Mouse (Mus musculus) embryonic facial prominence, embryonic 11.5 days (tissue): ENCODE measurements at regions not wholly inside any gene's neighbourhood (a gene's known extent, or its start where the extent isn't known, plus 50 kb on each side); places are given as distances from the start of the nearest gene placed in this dataset.

Experiments used
- ATAC-seq: fragments of 200-750 bp; cut with Nextera tagmentation; replicated peaks from 2 replicates; pipeline ENCODE4 v1.8.0; 2017; ENCODE audit warnings: low read depth; ENCODE audit not compliant: insufficient number of reproducible peaks, low FRiP score, low TSS enrichment
- DNase-seq: peaks from one replicate; pipeline ENCODE4 v3.0.0-alpha.2; 2015; ENCODE audit warnings: low spot score
- H3K27ac ChIP-seq: fragments of 300-500 bp; sonication (generic); replicated peaks from 2 replicates; pipeline ENCODE4 v1.5.1; 2014; ENCODE audit warnings: mild to moderate bottlenecking, low read depth, low read length, control low read depth
- H3K27me3 ChIP-seq: fragments of 300-500 bp; sonication (generic); 2 replicates; pipeline ENCODE4 v1.6.1; 2014; ENCODE audit warnings: mild to moderate bottlenecking, low read length, moderate library complexity, mixed read lengths; ENCODE audit not compliant: control insufficient read depth, insufficient read depth
- H3K36me3 ChIP-seq: fragments of 300-500 bp; sonication (generic); replicated peaks from 2 replicates; pipeline ENCODE4 v1.6.1; 2014; ENCODE audit warnings: low read depth, mild to moderate bottlenecking, low read length, moderate library complexity, mixed read lengths; ENCODE audit not compliant: control insufficient read depth, insufficient read depth
- H3K4me1 ChIP-seq: fragments of 300-500 bp; sonication (generic); 2 replicates; pipeline ENCODE4 v1.6.1; 2014; ENCODE audit warnings: low read length, mixed read lengths; ENCODE audit not compliant: control insufficient read depth, insufficient read depth
- H3K4me2 ChIP-seq: fragments of 300-500 bp; sonication (generic); 2 replicates; pipeline ENCODE4 v1.6.1; 2014; ENCODE audit warnings: low read depth, mild to moderate bottlenecking, control low read depth, low read length, moderate library complexity
- H3K4me3 ChIP-seq: fragments of 300-500 bp; sonication (generic); 2 replicates; pipeline ENCODE4 v1.5.1; 2014; ENCODE audit warnings: low read depth, low read length, control low read depth
- H3K9ac ChIP-seq: fragments of 300-500 bp; sonication (generic); replicated peaks from 2 replicates; pipeline ENCODE4 v1.6.1; 2014; ENCODE audit warnings: mild to moderate bottlenecking, control low read depth, low read length
- H3K9me3 ChIP-seq: fragments of 300-500 bp; sonication (generic); replicated peaks from 2 replicates; pipeline ENCODE4 v1.6.1; 2016; ENCODE audit warnings: mild to moderate bottlenecking, low read length, inconsistent platforms, mixed read lengths; ENCODE audit not compliant: control insufficient read depth
- WGBS: fragments of 180-500 bp; shearing (Covaris S2); extraction: QIAGEN DNeasy Blood & Tissue Kit; methylation state at CpG from one replicate; pipeline ENCODE4 v1.1.7; 2014; 5-methylcytosine and 5-hydroxymethylcytosine counted together

DNA sequence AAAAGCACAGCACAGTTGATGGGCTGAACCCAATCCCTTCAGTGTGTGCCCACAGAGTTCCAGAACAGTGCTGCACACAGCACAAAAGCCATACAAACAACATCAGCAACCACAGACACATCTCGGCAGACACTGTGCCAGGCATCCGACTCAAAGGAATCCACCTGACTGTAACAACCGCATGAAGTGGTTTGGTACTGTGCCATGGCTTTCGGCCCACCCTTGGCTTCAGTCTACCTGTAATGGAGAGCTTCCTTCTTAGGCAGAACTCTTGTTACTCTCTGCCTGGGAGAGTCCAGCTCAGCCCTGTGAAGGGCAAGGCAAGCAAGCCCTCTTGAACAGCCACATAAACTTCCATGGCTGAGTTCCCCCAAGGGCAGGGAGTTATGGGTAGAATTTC is 93.4 kb upstream of the Ctnnb1 start:
- no peak for ATAC-seq
- H3K36me3 ChIP-seq, result no peaks in the 10 kb centered on the region
- H3K4me3 ChIP-seq, result no peak overlapping the region
- no peak overlapping the region for H3K27ac ChIP-seq
- H3K9me3 ChIP-seq, result no peaks in the 10 kb centered on the region
- no peak overlapping the region for H3K9ac ChIP-seq
- WGBS, result 90% methylated on average over 4 of the region's 4 CpGs
- H3K4me1 ChIP-seq, result no peaks in the 10 kb centered on the region
- no peak for DNase-seq
- H3K4me2 ChIP-seq, result no peak overlapping the region
- no peaks in the 10 kb centered on the region for H3K27me3 ChIP-seq

- Histone ChIP-seq H3K9ac (no peak overlapping the region), H3K4me1 (no peaks in the 10 kb centered on the region), H3K27me3 (no peaks in the 10 kb centered on the region), H3K27ac (no peak overlapping the region), H3K4me2 (no peak overlapping the region), H3K4me3 (no peak overlapping the region), H3K9me3 (no peaks in the 10 kb centered on the region), H3K36me3 (no peaks in the 10 kb centered on the region)
- ATAC-seq (no peak), DNase-seq (no peak)
- 90% methylated on average over 8 of the region's 8 CpGs for WGBS
These were observed 91.4 kb upstream of the Ctnnb1 start for GRCm38 (mm10) chr9:120837431-120838150.

GRCm38 (mm10) chr9:120843753-120844152 is 85.3 kb upstream of the Ctnnb1 start:
- DNase-seq (no peak), ATAC-seq (no peak)
- no peak overlapping the region for H3K27ac ChIP-seq
- WGBS, result 72% methylated on average over 8 of the region's 8 CpGs
- no peak overlapping the region for H3K9ac ChIP-seq
- H3K36me3 ChIP-seq, result no peaks in the 10 kb centered on the region
- no peaks in the 10 kb centered on the region for H3K4me1 ChIP-seq
- no peaks in the 10 kb centered on the region for H3K27me3 ChIP-seq
- no peaks in the 10 kb centered on the region for H3K9me3 ChIP-seq
- H3K4me3 ChIP-seq, result no peak overlapping the region
- no peak overlapping the region for H3K4me2 ChIP-seq

- Histone ChIP-seq H3K27me3 (no peaks in the 10 kb centered on the region), H3K9ac (no peak overlapping the region), H3K4me1 (no peaks in the 10 kb centered on the region), H3K4me3 (no peak overlapping the region), H3K36me3 (no peaks in the 10 kb centered on the region), H3K9me3 (no peaks in the 10 kb centered on the region), H3K4me2 (no peak overlapping the region), H3K27ac (no peak overlapping the region)
- ATAC-seq (no peak), DNase-seq (no peak)
- WGBS, result 85% methylated on average over 10 of the region's 10 CpGs
These were observed 83.5 kb upstream of the Ctnnb1 start for GRCm38 (mm10) chr9:120845538-120845937.

GRCm38 (mm10) chr9:120847649-120848048 is 81.4 kb upstream of the Ctnnb1 start:
- no peaks in the 10 kb centered on the region for H3K9me3 ChIP-seq
- H3K4me2 ChIP-seq, result no peak overlapping the region
- H3K4me3 ChIP-seq, result no peak overlapping the region
- no peaks in the 10 kb centered on the region for H3K27me3 ChIP-seq
- no peaks in the 10 kb centered on the region for H3K36me3 ChIP-seq
- H3K27ac ChIP-seq, result no peak overlapping the region
- 89% methylated on average over 5 of the region's 5 CpGs for WGBS
- no peaks in the 10 kb centered on the region for H3K4me1 ChIP-seq
- no peak for ATAC-seq
- DNase-seq, result no peak
- H3K9ac ChIP-seq, result no peak overlapping the region

DNA sequence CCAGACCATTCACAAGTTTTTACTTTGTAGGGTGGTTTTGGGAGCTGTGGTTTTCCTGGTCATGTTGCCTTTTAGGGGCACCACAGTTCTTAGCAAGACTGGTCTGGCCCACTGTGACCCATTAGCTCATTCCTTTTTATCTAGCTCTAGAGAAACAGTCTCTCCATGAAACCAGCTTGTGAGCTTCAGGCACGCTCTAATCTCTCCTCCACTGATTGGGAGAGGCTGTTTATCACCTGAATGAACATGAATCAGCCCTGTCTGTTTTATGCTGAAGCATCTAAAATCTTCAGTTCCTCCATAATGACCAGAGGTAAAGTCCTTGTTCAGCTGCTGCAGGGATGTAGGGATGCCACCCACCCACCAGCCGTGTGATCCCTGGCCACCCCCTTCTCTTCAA is 80.1 kb upstream of the Ctnnb1 start:
- no peaks in the 10 kb centered on the region for H3K36me3 ChIP-seq
- ATAC-seq (no peak), DNase-seq (no peak)
- no peak overlapping the region for H3K4me2 ChIP-seq
- no peaks in the 10 kb centered on the region for H3K27me3 ChIP-seq
- no peaks in the 10 kb centered on the region for H3K9me3 ChIP-seq
- H3K4me1 ChIP-seq, result no peaks in the 10 kb centered on the region
- 80% methylated on average over 2 of the region's 2 CpGs for WGBS
- H3K27ac ChIP-seq, result no peak overlapping the region
- H3K9ac ChIP-seq, result no peak overlapping the region
- no peak overlapping the region for H3K4me3 ChIP-seq

DNA sequence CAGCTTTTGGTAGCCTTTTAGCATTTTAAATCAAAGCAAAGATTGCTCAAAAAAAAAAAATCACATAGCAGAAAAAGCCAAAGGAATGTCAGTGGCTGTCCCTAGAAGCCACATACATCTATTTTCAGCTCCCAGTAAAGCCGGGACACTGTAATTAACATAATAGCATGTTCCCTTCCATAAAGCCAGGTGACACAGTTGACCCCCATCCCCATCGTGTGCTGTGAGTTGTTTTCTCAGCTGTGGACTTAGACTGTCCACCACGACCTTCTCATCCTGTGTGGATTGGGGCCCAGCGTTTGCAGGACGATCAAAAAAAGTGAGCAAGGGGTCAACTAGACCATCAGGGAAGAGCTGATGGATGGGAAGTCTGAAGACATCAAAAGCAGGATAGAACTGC is 78.9 kb upstream of the Ctnnb1 start:
- Histone ChIP-seq H3K27me3 (no peaks in the 10 kb centered on the region), H3K4me3 (no peak overlapping the region), H3K9ac (no peak overlapping the region), H3K36me3 (no peaks in the 10 kb centered on the region), H3K9me3 (no peaks in the 10 kb centered on the region), H3K27ac (no peak overlapping the region), H3K4me1 (no peaks in the 10 kb centered on the region), H3K4me2 (no peak overlapping the region)
- WGBS, result 36% methylated on average over 5 of the region's 5 CpGs
- ATAC-seq, result no peak
- DNase-seq, result no peak

- H3K4me1 ChIP-seq, result no peaks in the 10 kb centered on the region
- no peak overlapping the region for H3K9ac ChIP-seq
- DNase-seq (no peak), ATAC-seq (no peak)
- H3K4me3 ChIP-seq, result no peak overlapping the region
- no peak overlapping the region for H3K27ac ChIP-seq
- no peak overlapping the region for H3K4me2 ChIP-seq
- no peaks in the 10 kb centered on the region for H3K27me3 ChIP-seq
- no peaks in the 10 kb centered on the region for H3K36me3 ChIP-seq
- WGBS, result 95% methylated on average over 5 of the region's 5 CpGs
- no peaks in the 10 kb centered on the region for H3K9me3 ChIP-seq
These were observed 77.1 kb upstream of the Ctnnb1 start for GRCm38 (mm10) chr9:120851914-120852313.
